Mouse (Mus musculus) neutrophil, adult 59 days (primary cell): ENCODE measurements around the gene Xpnpep2. TPM values are rescaled to one million over a fixed set of nuclear protein-coding genes. Genes with fewer than 3 reads are reported as not detected.

Source experiments
- total RNA-seq, 2 experiments: library from RNA; stranded (reverse); gene quantifications; 1 replicate in 1 of 2; 2 replicates in 1 of 2; pipeline ENCODE4 v1.2.4; 2023

Gene Xpnpep2
- total RNA-seq, result not detected

GRCm38 (mm10) chrX:48108394-48109315, at the start of gene Xpnpep2:
Gene Xpnpep2 (plus strand): TSS chrX:48108725.

GRCm38 (mm10) chrX:48146262-48146661, 37.7 kb downstream of the Xpnpep2 start, which contains the start of gene Sash3:
Gene Sash3 (plus strand): TSS chrX:48146436.

Other genes with a start within 250 kb of the Xpnpep2 start
- gene Smarca1, start 215.8 kb upstream of the Xpnpep2 start, total RNA-seq, result not detected
- gene Ocrl, start 196.3 kb upstream of the Xpnpep2 start, total RNA-seq, result 10 to 100 TPM; 13.7 to 13.8 TPM
- 1 to 10 TPM in 1 of 2 experiments, under 1 TPM in 1; 0.49 to 1.1 TPM for gene Apln, start 73.9 kb upstream of the Xpnpep2 start, total RNA-seq
- gene Sash3, start 37.7 kb downstream of the Xpnpep2 start, total RNA-seq, result 100 to 1,000 TPM; 114 to 115 TPM
- 10 to 100 TPM; 39.6 to 46.9 TPM for gene Zdhhc9, start 100.2 kb downstream of the Xpnpep2 start, total RNA-seq
- 10 to 100 TPM; 20.7 to 26.1 TPM for gene Utp14a, start 148.1 kb downstream of the Xpnpep2 start, total RNA-seq
- gene Bcorl1, start 232.6 kb downstream of the Xpnpep2 start, total RNA-seq, result 10 to 100 TPM; 20.6 to 23.9 TPM